Mouse (Mus musculus) MEL-GATA-1-ER (cell line): ENCODE measurements around the gene Vav3.

Source experiments
- DNase-seq: peaks from one replicate; pipeline ENCODE4 v3.0.0-alpha.2; 2012; ENCODE audit warnings: low read depth; ENCODE audit errors: extremely low read depth

Gene Vav3

DNA sequence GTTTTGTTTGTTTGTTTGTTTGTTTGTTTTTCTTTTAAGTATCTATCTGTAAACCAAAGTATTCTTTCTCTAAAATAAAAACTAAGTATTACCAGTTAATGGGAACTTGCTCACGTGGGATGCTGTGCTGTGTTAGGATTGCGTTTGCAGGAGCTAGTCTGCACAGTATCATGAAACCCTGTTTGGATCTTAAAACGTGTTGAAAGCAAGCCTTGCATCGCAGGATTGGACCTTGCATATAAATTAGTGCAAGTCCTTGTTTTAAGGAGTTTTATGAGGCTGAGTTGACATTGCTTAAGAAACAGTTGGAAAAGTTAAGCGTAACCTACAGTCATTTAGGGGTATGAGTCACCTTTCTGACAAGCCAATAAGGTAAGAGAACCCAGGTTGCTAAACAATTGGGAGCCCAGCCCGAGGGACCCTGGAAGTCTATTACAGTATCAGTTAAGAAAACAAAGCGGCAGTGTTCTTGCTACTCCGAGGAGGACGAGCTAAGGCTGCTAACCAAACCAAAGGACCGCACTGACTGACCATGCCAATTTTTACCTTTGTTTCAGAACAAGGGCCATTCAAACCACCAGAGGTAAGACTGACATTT lies 233.2 kb downstream of the Vav3 start:
- no peak for DNase-seq

DNA sequence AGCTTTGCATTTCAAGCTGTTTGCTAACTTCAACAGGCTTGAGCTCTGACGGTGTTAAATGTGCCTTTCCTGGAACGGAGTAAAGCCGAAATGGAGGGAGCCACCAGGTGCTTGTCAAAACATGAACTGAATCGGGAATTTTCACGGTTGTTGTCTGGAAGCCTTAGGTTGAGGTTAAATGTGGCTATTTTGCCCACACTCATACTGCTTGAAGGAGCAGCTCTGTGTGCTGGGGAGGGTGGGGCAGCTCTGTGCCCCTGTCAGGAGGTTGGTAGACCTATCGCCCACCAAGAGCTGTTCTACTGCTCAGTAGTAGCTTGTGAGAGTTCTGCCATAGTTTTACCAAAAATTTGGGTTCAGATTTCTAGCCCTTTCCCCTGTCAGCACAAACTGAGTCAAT lies 233.7 kb downstream of the Vav3 start:
- DNase-seq, result no peak

- no peak for DNase-seq
Measured at GRCm38 (mm10) chr3:109578347-109578746, 237.9 kb downstream of the Vav3 start.

- DNase-seq, result no peak
Measured at GRCm38 (mm10) chr3:109578983-109579382, 238.5 kb downstream of the Vav3 start.

DNA sequence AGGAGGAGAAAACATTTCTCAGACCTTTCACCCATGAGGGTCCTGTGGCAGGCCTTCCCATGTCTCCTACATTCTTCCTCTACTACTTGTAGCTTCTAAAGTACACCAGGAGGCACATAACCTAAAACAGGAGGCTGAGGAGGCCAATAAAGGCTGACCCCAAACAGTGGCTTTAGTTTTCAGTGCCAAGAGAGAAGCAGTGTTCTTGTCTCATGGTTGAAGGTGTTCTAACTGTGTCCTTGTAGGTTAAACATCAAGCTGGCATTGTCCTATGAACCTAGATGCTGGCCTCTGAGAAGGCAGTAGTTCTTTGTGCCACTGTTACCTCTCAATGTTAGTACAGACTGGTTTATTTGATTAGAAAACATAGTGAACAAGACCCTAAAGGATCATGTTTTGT lies 245.5 kb downstream of the Vav3 start:
- no peak for DNase-seq

DNA sequence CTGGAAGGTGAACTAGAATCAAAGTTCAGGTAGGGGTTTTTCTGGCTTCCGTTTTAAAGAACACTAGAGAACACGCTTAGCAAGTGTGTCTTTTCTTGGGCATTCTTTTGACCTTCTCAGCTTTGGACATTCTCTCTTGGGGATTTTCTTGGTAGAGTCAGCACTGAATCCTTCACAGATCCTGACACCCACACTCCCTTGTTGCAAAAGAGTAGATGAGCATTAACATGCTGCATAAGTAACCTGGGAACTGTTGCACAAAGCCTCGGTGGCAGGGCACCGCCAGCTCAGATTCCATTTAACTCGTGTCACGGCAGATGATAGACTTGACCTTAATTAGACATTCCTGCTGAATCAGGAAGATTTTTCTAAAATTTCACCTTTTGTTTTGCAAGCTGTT lies 252.5 kb downstream of the Vav3 start:
- DNase-seq, result no peak

GRCm38 (mm10) chr3:109596084-109596483 lies 255.6 kb downstream of the Vav3 start:
- no peak for DNase-seq

DNA sequence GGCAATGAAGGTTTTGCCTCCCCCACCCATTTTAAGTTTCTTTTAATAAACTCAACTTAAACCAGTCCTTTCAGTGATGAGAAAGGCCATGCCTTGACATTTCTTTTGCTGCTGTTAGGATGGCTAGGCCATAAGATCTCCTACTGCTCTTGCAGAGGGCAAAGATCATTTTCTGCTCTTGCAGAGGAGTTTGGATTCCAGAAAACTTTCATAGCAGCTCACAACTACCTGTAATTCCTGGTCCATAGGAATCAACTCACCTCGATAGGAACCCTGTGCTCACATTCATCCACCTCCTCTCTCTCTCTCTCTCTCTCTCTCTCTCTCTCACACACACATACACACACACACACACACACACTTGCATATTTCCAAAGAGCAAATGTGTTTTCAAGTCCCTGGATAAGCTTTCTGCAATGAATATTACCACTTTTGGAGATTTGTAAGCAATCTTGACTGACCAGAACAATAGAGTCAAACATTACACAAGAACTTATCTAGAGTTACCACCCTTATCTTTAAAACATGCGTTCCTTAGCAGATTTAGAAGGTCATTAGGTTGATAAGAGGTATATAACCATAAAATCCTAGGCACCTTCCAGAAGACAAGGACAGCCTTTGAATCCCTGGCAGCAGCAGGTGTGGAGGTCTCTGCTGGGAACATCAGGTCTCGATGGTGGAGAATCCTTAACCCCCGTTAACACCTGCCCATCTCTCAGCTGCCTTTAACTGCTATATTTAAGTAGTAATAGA lies 260.4 kb downstream of the Vav3 start:
- no peak for DNase-seq

DNA sequence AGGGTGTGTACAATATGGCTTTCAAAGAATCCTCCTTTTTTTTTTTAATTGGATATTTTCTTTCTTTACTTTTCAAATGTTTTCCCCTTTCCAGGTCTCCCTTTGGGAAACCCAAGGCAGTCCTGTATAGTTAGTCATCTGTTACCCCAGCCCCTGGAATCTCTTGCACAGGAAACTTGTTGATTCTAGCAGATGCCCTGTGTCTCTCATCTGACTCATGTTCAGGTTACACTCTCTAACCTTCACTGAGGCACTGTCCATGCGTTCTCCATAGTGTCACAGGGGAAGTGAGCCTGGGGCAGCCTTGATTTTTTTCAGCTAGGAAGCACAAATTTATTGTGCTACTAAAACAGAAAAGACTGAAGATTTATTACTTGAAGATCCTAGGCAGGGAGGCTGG lies 262.3 kb downstream of the Vav3 start:
- no peak for DNase-seq

- no peak for DNase-seq
Measured at GRCm38 (mm10) chr3:109606121-109606520, 265.7 kb downstream of the Vav3 start.

GRCm38 (mm10) chr3:109621721-109622120 lies 281.3 kb downstream of the Vav3 start:
- no peak for DNase-seq

GRCm38 (mm10) chr3:109622361-109622760 lies 281.9 kb downstream of the Vav3 start:
- DNase-seq, result no peak

GRCm38 (mm10) chr3:109622816-109623215 lies 282.4 kb downstream of the Vav3 start:
- DNase-seq, result no peak

GRCm38 (mm10) chr3:109623770-109624169 lies 283.3 kb downstream of the Vav3 start:
- no peak for DNase-seq

DNA sequence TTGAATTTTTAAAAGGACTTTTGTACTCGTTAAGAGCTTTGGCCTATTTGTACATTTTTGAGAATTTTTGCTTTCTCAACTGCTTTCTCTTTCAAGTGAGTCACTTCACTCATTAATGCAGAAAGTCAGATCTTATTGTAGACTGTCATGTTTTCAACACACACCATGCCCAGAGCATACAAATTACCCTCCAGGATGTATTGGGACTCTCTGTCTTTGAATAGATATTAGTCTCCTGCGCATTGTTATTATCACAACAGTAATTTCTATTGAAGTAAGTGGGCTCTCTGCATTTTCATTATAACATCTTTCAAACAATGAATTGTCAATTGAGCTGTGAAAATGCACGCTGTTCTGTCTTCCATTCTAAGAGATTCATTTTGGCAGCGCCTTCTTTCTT lies 295.6 kb downstream of the Vav3 start:
- no peak for DNase-seq

DNA sequence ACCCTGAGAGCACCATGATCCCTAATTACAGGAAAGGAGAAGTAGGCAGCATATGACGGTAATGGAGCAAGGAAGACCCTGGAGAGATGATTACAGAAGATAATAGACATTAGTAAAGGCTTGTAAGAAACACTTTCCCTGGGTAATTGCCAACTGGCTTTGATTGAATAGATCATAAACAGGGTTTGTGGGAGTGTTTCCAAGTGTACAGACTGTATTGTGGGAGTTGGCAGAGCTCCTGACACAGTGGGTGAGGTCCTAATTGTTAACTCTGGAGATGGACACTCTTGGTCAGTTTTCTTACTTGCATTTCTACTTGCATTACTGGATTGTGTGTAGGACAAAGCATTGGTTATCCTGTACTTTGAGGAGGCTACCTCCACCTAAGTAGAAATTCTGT lies 298.9 kb downstream of the Vav3 start:
- DNase-seq, result no peak

GRCm38 (mm10) chr3:109640796-109641195 lies 300.3 kb downstream of the Vav3 start:
- DNase-seq, result no peak

DNA sequence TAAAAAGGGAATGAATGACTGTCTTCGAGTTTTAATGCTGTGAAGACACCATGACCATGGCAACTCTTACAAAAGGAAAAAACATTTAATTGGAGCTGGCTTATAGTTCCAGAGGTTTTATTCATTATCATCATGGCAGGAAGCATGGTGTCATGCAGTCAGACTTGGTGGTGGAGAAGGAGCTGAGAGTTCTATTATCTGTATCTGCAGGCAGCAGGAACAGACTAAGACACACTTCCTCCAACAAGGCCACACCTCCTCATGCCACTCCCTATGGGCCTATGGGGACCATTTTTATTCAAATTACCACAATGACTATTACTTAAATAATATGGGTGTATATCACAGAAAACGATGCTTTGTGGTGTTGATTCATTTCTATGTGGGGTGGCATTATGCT lies 307.8 kb downstream of the Vav3 start:
- DNase-seq, result peak; percentile 20

- no peak for DNase-seq
Measured at GRCm38 (mm10) chr3:109651479-109651878, 311.0 kb downstream of the Vav3 start.

- no peak for DNase-seq
Measured at GRCm38 (mm10) chr3:109652860-109653631, 312.6 kb downstream of the Vav3 start.

DNA sequence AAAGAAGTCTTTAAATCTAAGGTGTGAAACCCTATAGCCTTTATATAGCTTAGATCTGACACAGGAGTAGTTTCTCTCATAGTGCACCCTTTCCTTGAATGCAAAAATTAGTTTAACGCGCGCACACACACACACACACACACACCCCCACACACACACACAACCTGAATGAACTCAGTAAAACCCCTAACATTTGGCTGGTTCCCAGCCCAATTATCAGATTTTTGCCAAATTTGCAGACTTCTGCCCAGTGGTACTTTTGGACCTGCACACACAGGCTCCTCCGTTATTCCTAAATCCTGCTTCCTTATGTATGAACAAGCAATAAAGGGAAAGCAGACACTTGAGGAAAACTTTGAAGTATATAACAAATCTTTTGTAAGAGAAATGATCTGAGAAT lies 313.9 kb downstream of the Vav3 start:
- DNase-seq, result no peak

- DNase-seq, result no peak
Measured at GRCm38 (mm10) chr3:109671716-109672115, 331.3 kb downstream of the Vav3 start.
